Mouse (Mus musculus) spleen, adult 2 months (tissue): ENCODE measurements around the gene Pawr.

Experiments
- CTCF ChIP-seq: fragments of 200-500 bp; IDR thresholded peaks from 2 replicates; pipeline ENCODE4 v1.5.1; 2011; ENCODE audit warnings: mild to moderate bottlenecking, inconsistent platforms; ENCODE audit not compliant: insufficient read depth, insufficient read length, insufficient replicate concordance; ENCODE audit errors: extremely low read depth
- POLR2A ChIP-seq: fragments of 200-500 bp; IDR thresholded peaks from 2 replicates; pipeline ENCODE4 v1.6.1; 2011; ENCODE audit warnings: low read depth, low read length, inconsistent platforms

DNA sequence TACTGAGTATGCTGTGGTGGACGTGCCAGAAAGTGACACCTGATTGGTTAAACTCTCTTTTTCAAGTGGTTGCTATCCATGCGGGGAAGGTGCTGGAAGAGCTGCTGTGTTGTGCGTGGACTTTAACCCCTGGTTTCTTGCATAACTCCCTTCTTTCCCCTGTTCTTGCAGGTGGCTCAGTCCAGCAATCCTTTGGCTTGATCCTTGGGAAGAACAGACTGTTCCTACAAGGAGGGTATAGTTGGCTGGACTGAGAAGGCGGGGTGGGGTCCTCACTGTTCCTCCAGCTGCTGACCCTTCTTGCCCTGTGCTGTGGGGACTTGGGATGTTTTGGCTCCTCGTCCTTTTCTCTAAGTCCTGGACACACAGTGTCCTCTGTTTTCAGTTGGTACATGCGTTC is 36.4 kb downstream of the Pawr start:
- TF ChIP-seq CTCF (no peak), POLR2A (no peak)
